Mouse (Mus musculus): ENCODE data around the gene Aoah. TPM values are rescaled to one million over a fixed set of nuclear protein-coding genes. Genes with fewer than 3 reads are reported as not detected.

The Aoah gene
- total and polyA plus RNA-seq, 3 experiments: 0.17 TPM; not detected in 2

- no peaks in the 10 kb centered on the region for H3K9me3 ChIP-seq (replicated peaks; ENCODE audit: low read length)
- no peaks in the 10 kb centered on the region for H3K79me2 ChIP-seq (replicated peaks; ENCODE audit: control insufficient read depth, extremely low read depth, insufficient read depth, poor library complexity, severe bottlenecking)
- no peak for TF ChIP-seq CHD2 (IDR thresholded peaks at IDR 0.05; ENCODE audit: low read length)
- TF ChIP-seq MAFK (IDR thresholded peaks at IDR 0.05; ENCODE audit: insufficient replicate concordance, low read length): no peak
- TF ChIP-seq RAD21 (IDR thresholded peaks at IDR 0.05; ENCODE audit: low read depth, low read length): no peak
- no peak for TF ChIP-seq CTCF (conservative IDR thresholded peaks at IDR 0.05 in 1 of 2, IDR thresholded peaks at IDR 0.05 in 1 of 2; ENCODE audit: low read depth in 2 of 2, low read length in 2 of 2)
- no peak for TF ChIP-seq RCOR1 (conservative IDR thresholded peaks at IDR 0.05; ENCODE audit: low read depth, low read length)
- TF ChIP-seq JUND (conservative IDR thresholded peaks at IDR 0.05; ENCODE audit: low read depth, low read length): no peak
- no peak for TF ChIP-seq ELF1 (IDR thresholded peaks at IDR 0.05; ENCODE audit: low read depth, low read length)
- H3K27me3 ChIP-seq (replicated peaks): no peaks in the 10 kb centered on the region
- H3K4me3 ChIP-seq (replicated peaks in 1 of 3; ENCODE audit: low read depth in 2 of 3, low read length in 2 of 3, poor library complexity in 1 of 3): no peak overlapping the region
- no peak overlapping the region for H3K27ac ChIP-seq (ENCODE audit: insufficient read depth, low read depth)
- H3K4me2 ChIP-seq (ENCODE audit: insufficient read depth, low read depth, poor library complexity, severe bottlenecking): no peak overlapping the region
- DNase-seq (ENCODE audit: extremely low read depth): no peak
- in situ Hi-C loops (cut with MboI; ENCODE audit: low pct_ligation_motif_present, low pct_unique_long_range_greater_than_20kb, low sequenced_read_pairs) (no loop called here), dilution Hi-C loops (cut with MboI; ENCODE audit: extremely low pct_ligation_motif_present, extremely low pct_unique_long_range_greater_than_20kb, low sequenced_read_pairs) (no loop called here)
- no peaks in the 10 kb centered on the region for H3K36me3 ChIP-seq (replicated peaks in 1 of 2; ENCODE audit: control insufficient read depth in 1 of 2, insufficient read depth in 1 of 2, low read length in 1 of 2)
- no peak overlapping the region for H3K9ac ChIP-seq (ENCODE audit: insufficient read depth, low read depth)
- H3K4me1 ChIP-seq (ENCODE audit: control insufficient read depth in 1 of 2, insufficient read depth in 2 of 2): no peaks in the 10 kb centered on the region
Observed at GRCm38 (mm10) chr13:21066021-21066420, 272.1 kb downstream of the Aoah start.

- TF ChIP-seq EP300 (IDR thresholded peaks at IDR 0.05; ENCODE audit: low read length) (no peak), USF1 (IDR thresholded peaks at IDR 0.05; ENCODE audit: low read depth, low read length) (no peak), USF2 (conservative IDR thresholded peaks at IDR 0.05; ENCODE audit: low read depth, low read length) (no peak), GABPA (IDR thresholded peaks at IDR 0.05; ENCODE audit: insufficient replicate concordance, low read depth, low read length) (no peak), CHD1 (IDR thresholded peaks at IDR 0.05; ENCODE audit: low read depth, low read length) (no peak), MXI1 (IDR thresholded peaks at IDR 0.05; ENCODE audit: low read depth, low read length) (no peak), E2F4 (IDR thresholded peaks at IDR 0.05; ENCODE audit: insufficient replicate concordance, low read depth, low read length) (no peak), JUND (conservative IDR thresholded peaks at IDR 0.05; ENCODE audit: low read depth, low read length) (no peak), ETS1 (conservative IDR thresholded peaks at IDR 0.05; ENCODE audit: low read depth, low read length) (no peak), CHD2 (IDR thresholded peaks at IDR 0.05; ENCODE audit: low read length) (no peak), ELF1 (IDR thresholded peaks at IDR 0.05; ENCODE audit: low read depth, low read length) (no peak), HCFC1 (IDR thresholded peaks at IDR 0.05; ENCODE audit: low read depth, low read length) (no peak), RCOR1 (conservative IDR thresholded peaks at IDR 0.05; ENCODE audit: low read depth, low read length) (no peak), IRF4 (IDR thresholded peaks at IDR 0.05; ENCODE audit: low read depth, low read length) (no peak), MAZ (IDR thresholded peaks at IDR 0.05; ENCODE audit: low read depth, low read length) (no peak), POLR2A (IDR thresholded peaks at IDR 0.05; ENCODE audit: low read depth, low read length) (no peak), ZMIZ1 (IDR thresholded peaks at IDR 0.05; ENCODE audit: low read depth, low read length) (no peak), ZC3H11A (IDR thresholded peaks at IDR 0.05; ENCODE audit: low read depth, low read length) (no peak)
- Histone ChIP-seq H3K4me1 (ENCODE audit: control insufficient read depth in 1 of 2, insufficient read depth in 2 of 2) (no peaks in the 10 kb centered on the region), H3K9me3 (replicated peaks; ENCODE audit: low read length) (no peaks in the 10 kb centered on the region), H3K27ac (ENCODE audit: insufficient read depth, low read depth) (no peak within 1 kb of the TSS), H3K9ac (ENCODE audit: insufficient read depth, low read depth) (no peak within 1 kb of the TSS), H3K27me3 (replicated peaks) (no peaks in the 10 kb centered on the region), H3K79me2 (replicated peaks; ENCODE audit: control insufficient read depth, extremely low read depth, insufficient read depth, poor library complexity, severe bottlenecking) (no peaks in the 10 kb centered on the region), H3K4me3 (replicated peaks in 1 of 3; ENCODE audit: low read depth in 2 of 3, low read length in 2 of 3, poor library complexity in 1 of 3) (no peak within 1 kb of the TSS), H3K4me2 (ENCODE audit: insufficient read depth, low read depth, poor library complexity, severe bottlenecking) (no peak within 1 kb of the TSS), H3K36me3 (replicated peaks in 1 of 2; ENCODE audit: control insufficient read depth in 1 of 2, insufficient read depth in 1 of 2, low read length in 1 of 2) (no peaks in the 10 kb centered on the region)
- no peak for DNase-seq (ENCODE audit: extremely low read depth)
- in situ Hi-C loops (cut with MboI; ENCODE audit: low pct_ligation_motif_present, low pct_unique_long_range_greater_than_20kb, low sequenced_read_pairs): no loop called here
- dilution Hi-C loops (cut with MboI; ENCODE audit: extremely low pct_ligation_motif_present, extremely low pct_unique_long_range_greater_than_20kb, low sequenced_read_pairs): no loop called here
Observed at GRCm38 (mm10) chr13:21074847-21075246, 280.9 kb downstream of the Aoah start, which contains the start of gene Olfr1370. Gene Olfr1370, minus strand, starts transcription at chr13:21074947.

Data from CH12.LX (cell line).